8 mouse cellular contexts compared by ENCODE assay signal in the genomic region with DNA sequence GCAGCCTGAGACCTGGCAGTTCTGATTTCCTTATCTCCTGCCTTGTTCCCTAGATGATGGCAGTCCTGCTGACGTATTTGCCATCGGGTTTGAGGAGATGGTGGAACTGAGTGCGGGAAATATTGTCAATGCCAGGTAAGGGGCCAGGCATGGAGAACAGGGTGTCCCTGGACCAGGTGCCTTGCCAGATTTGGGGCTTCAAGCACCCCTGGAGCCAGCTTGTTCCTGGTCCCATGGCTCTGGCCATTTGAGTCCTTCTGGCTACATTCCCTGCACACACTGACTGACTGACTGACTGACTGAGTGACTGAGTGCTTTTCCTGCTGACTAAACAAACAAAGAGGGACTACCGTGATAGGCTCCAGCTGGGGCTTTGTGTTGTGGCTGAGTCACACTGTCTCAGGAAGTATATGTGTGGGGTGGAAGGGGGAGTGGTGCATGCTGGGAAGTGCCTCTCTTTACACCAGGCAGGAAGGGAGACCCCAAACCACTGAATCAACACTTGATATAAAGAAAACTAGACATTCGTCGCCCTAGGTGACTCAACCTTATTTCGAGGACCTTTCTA.
DNase-seq lines count a peak whose midpoint lies in the region; TF ChIP-seq lines count a peak whose summit lies in the region.

No protein-coding gene starts in this region.

- TF ChIP-seq CTCF in kidney, adult 2 months (conservative IDR thresholded peaks at IDR 0.05; ENCODE audit: insufficient read depth, insufficient read length, low read depth, low read length), result no peak

- H3K27me3 ChIP-seq in kidney, adult 2 months (replicated peaks; ENCODE audit: control insufficient read depth, insufficient read depth, low read length), result no peaks in the 10 kb centered on the region

- no peak for TF ChIP-seq POLR2A in kidney, adult 2 months (IDR thresholded peaks at IDR 0.05; ENCODE audit: low read depth, low read length)

- DNase-seq in kidney, adult 2 months, result peak; percentile 17
- no peak for DNase-seq in kidney, adult 18-20 months
- DNase-seq in heart, adult 9 months (ENCODE audit: low spot score in 2 of 2), result peak; percentile 54 to 61
- peak; percentile 51 to 71 for DNase-seq in lung, adult 18-20 months
- peak; percentile 87 for DNase-seq in thymus, postnatal 14 days
- no peak for DNase-seq in ovary, postnatal 10 days (ENCODE audit: low spot score)
- DNase-seq in layer of hippocampus, adult 11-12 months (ENCODE audit: low spot score), result no peak
- no peak for DNase-seq in retina, postnatal 1 day

- no peak overlapping the region for H3K4me3 ChIP-seq in kidney, adult 2 months (ENCODE audit: insufficient read depth, low read depth, low read length)

- no peaks in the 10 kb centered on the region; the same call in 1 of the 2 replicates for H3K4me1 ChIP-seq in kidney, adult 2 months (ENCODE audit: control insufficient read depth, insufficient read depth, low read length)

- H3K27ac ChIP-seq in kidney, adult 2 months (ENCODE audit: insufficient read depth, low read depth, low read length), result no peak overlapping the region

- no peaks in the 10 kb centered on the region for H3K36me3 ChIP-seq in kidney, adult 2 months (ENCODE audit: control insufficient read depth, insufficient read depth, low read length)

- 77% methylated on average over 7 of the region's 7 CpGs for WGBS in kidney, adult 2 months

Comparison
In these comparisons a context has a peak if more than half of its experiments do, and no peak if none do; other contexts are left out.
1. DNase-seq: peak in kidney, adult 2 months (single experiment), heart, adult 9 months (2 of 2), lung, adult 18-20 months (2 of 2) and thymus, postnatal 14 days (single experiment); none in kidney, adult 18-20 months (single experiment), ovary, postnatal 10 days (single experiment), layer of hippocampus, adult 11-12 months (single experiment) and retina, postnatal 1 day (single experiment).